Mouse (Mus musculus): ENCODE measurements at regions not wholly inside any gene's neighbourhood (a gene's known extent, or its start where the extent isn't known, plus 50 kb on each side); places are given as distances from the start of the nearest gene placed in this dataset.

- no peaks in the 10 kb centered on the region for H3K27me3 ChIP-seq (ENCODE audit: control insufficient read depth, insufficient read depth, low read length, poor library complexity, severe bottlenecking)
Observed at GRCm38 (mm10) chr1:138908860-138909259, 52.2 kb upstream of the 2310009B15Rik start.

DNA sequence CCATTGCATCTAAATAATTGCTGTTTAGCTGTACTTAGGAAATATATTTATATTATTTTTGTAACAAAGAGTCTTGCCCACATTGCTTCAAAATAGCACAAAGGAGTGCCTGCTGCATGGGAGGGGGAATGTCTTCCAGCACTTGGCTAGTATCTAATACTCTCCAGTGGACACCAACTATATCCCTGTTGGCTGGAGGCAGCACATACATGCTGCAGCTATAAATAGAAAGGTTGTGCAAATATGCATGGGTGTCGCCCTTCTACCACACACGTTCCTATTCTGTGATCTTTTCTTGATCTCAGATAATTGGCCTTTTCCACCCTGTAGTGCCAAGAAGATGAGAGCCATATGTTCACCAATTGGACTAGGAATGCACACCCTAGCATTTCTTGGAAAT is 53.0 kb upstream of the 2310009B15Rik start:
- Histone ChIP-seq H3K27me3 (ENCODE audit: control insufficient read depth, insufficient read depth, low read length, poor library complexity, severe bottlenecking) (no peaks in the 10 kb centered on the region), H3K36me3 (ENCODE audit: control insufficient read depth, insufficient read depth, low read length, poor library complexity, severe bottlenecking) (no peaks in the 10 kb centered on the region)
- DNase-seq (ENCODE audit: low read depth, low spot score), result no peak

More at GRCm38 (mm10) chr1:138908860-138909259, 52.2 kb upstream of the 2310009B15Rik start:
- H3K36me3 ChIP-seq (ENCODE audit: control insufficient read depth, insufficient read depth, low read length, poor library complexity, severe bottlenecking), result no peaks in the 10 kb centered on the region
- no peak for DNase-seq (ENCODE audit: low read depth, low spot score)

GRCm38 (mm10) chr1:138912156-138912616 is 51.0 kb upstream of the Dennd1b start:
- DNase-seq (ENCODE audit: low read depth, low spot score), result peak; percentile 46
- H3K27me3 ChIP-seq (ENCODE audit: control insufficient read depth, insufficient read depth, low read length, poor library complexity, severe bottlenecking), result no peaks in the 10 kb centered on the region
- H3K36me3 ChIP-seq (ENCODE audit: control insufficient read depth, insufficient read depth, low read length, poor library complexity, severe bottlenecking), result no peaks in the 10 kb centered on the region

GRCm38 (mm10) chr1:138912928-138913327 is 50.3 kb upstream of the Dennd1b start:
- no peak for DNase-seq (ENCODE audit: low read depth, low spot score)
- Histone ChIP-seq H3K36me3 (ENCODE audit: control insufficient read depth, insufficient read depth, low read length, poor library complexity, severe bottlenecking) (no peaks in the 10 kb centered on the region), H3K27me3 (ENCODE audit: control insufficient read depth, insufficient read depth, low read length, poor library complexity, severe bottlenecking) (no peaks in the 10 kb centered on the region)

GRCm38 (mm10) chr1:138913428-138913827 is 49.8 kb upstream of the Dennd1b start:
- no peaks in the 10 kb centered on the region for H3K36me3 ChIP-seq (ENCODE audit: control insufficient read depth, insufficient read depth, low read length, poor library complexity, severe bottlenecking)
- no peak for DNase-seq (ENCODE audit: low read depth, low spot score)
- no peaks in the 10 kb centered on the region for H3K27me3 ChIP-seq (ENCODE audit: control insufficient read depth, insufficient read depth, low read length, poor library complexity, severe bottlenecking)

Data from splenic B cell, adult 2 months (primary cell).